Mouse (Mus musculus) myocyte (in vitro differentiated cells): ENCODE data around the gene Lin9. TPM values are rescaled to one million over a fixed set of nuclear protein-coding genes. Genes with fewer than 3 reads are reported as not detected.
A peak's percentile ranks its signal among the peaks of the same experiment; 100 is the strongest.

ENCODE experiments used
- H3K27me3 ChIP-seq: one replicate; pipeline ENCODE4 v1.6.1; 2011; ENCODE audit not compliant: control insufficient read depth, insufficient read depth, insufficient read length
- H3K36me3 ChIP-seq: one replicate; pipeline ENCODE4 v1.6.1; 2011; ENCODE audit not compliant: control insufficient read depth, insufficient read depth
- H3K4me2 ChIP-seq: one replicate; pipeline ENCODE4 v1.6.1; 2011; ENCODE audit warnings: low read depth, control low read depth
- H3K4me3 ChIP-seq: one replicate; pipeline ENCODE4 v1.5.1; 2011; ENCODE audit warnings: mild to moderate bottlenecking, control low read depth, moderate library complexity
- H3K79me2 ChIP-seq: one replicate; pipeline ENCODE4 v1.6.1; 2011; ENCODE audit not compliant: control insufficient read depth, insufficient read depth
- H3ac ChIP-seq: one replicate; pipeline ENCODE4 v1.6.1; 2011; ENCODE audit not compliant: control insufficient read depth, insufficient read length
- CEBPB ChIP-seq: IDR thresholded peaks from 2 replicates; pipeline ENCODE4 v1.6.1; 2011; ENCODE audit warnings: mild to moderate bottlenecking, moderate library complexity; ENCODE audit not compliant: poor library complexity, insufficient read depth, severe bottlenecking
- E2F4 ChIP-seq: IDR thresholded peaks from one replicate; pipeline ENCODE4 v1.6.1; 2011; ENCODE audit warnings: mild to moderate bottlenecking, control low read depth, moderate library complexity; ENCODE audit not compliant: insufficient read depth
- MAX ChIP-seq: IDR thresholded peaks from one replicate; pipeline ENCODE4 v1.6.1; 2011; ENCODE audit warnings: low read depth, mild to moderate bottlenecking, control low read depth
- MYOD1 ChIP-seq, 3 experiments: IDR thresholded peaks; one replicate each; pipeline ENCODE4 v1.6.1; 2011; ENCODE audit warnings: control low read depth in 2 of 3, low read depth in 2 of 3, mild to moderate bottlenecking in 2 of 3, moderate library complexity in 1 of 3; ENCODE audit not compliant: insufficient read length in 2 of 3, control insufficient read depth in 1 of 3
- MYOG ChIP-seq, 3 experiments: IDR thresholded peaks; one replicate each; pipeline ENCODE4 v1.6.1; 2011; ENCODE audit warnings: control low read depth in 2 of 3, low read depth in 2 of 3, mild to moderate bottlenecking in 2 of 3; ENCODE audit not compliant: insufficient read length in 2 of 3, control insufficient read depth in 1 of 3, insufficient read depth in 1 of 3
- POLR2A ChIP-seq: IDR thresholded peaks from one replicate; pipeline ENCODE4 v1.6.1; 2011; ENCODE audit warnings: low read depth, mild to moderate bottlenecking, control low read depth, moderate library complexity; ENCODE audit not compliant: insufficient read length
- POLR2AphosphoS2 ChIP-seq: IDR thresholded peaks from one replicate; pipeline ENCODE4 v1.6.1; 2011; ENCODE audit warnings: low read depth, control low read depth; ENCODE audit not compliant: insufficient read length
- REST ChIP-seq: IDR thresholded peaks from one replicate; pipeline ENCODE4 v1.6.1; 2011; ENCODE audit warnings: mild to moderate bottlenecking, control low read depth, moderate library complexity; ENCODE audit not compliant: insufficient read depth, insufficient read length
- SRF ChIP-seq: IDR thresholded peaks from one replicate; pipeline ENCODE4 v1.6.1; 2011; ENCODE audit warnings: low read depth; ENCODE audit not compliant: control insufficient read depth, insufficient read length
- TCF12 ChIP-seq: IDR thresholded peaks from one replicate; pipeline ENCODE4 v1.6.1; 2011; ENCODE audit warnings: mild to moderate bottlenecking, control low read depth; ENCODE audit not compliant: poor library complexity, insufficient read depth, severe bottlenecking
- TCF3 ChIP-seq: IDR thresholded peaks from one replicate; pipeline ENCODE4 v1.6.1; 2011; ENCODE audit warnings: low read depth, control low read depth; ENCODE audit not compliant: insufficient read length
- USF1 ChIP-seq: IDR thresholded peaks from one replicate; pipeline ENCODE4 v1.6.1; 2011; ENCODE audit warnings: low read depth, mild to moderate bottlenecking, control low read depth, moderate library complexity
- polyA plus RNA-seq: library from polyadenylated mRNA; unstranded; fragments of >200 nt; fragmentation: generic; extraction: Trizol; gene quantifications from one replicate; pipeline ENCODE4 v1.2.1, GENCODE M21; 2012; ENCODE audit warnings: missing spikeins

Lin9 gene
- polyA plus RNA-seq, 1 experiment, result 1.9 TPM

GRCm38 (mm10) chr1:180641518-180642227 is 723 bp downstream of the Lin9 start:
- Histone ChIP-seq H3K4me3 (peak overlapping the region; percentile 45), H3K36me3 (no peaks in the 10 kb centered on the region), H3K79me2 (peaks cover 49% of the 10 kb centered on the region), H3ac (peak overlapping the region; percentile 50), H3K4me2 (peak overlapping the region; percentile 91), H3K27me3 (no peaks in the 10 kb centered on the region)
- TF ChIP-seq E2F4 (no peak), TCF3 (no peak), TCF12 (no peak), POLR2A (no peak), CEBPB (no peak), REST (no peak), SRF (no peak)

- Histone ChIP-seq H3K27me3 (no peaks in the 10 kb centered on the region), H3K36me3 (no peaks in the 10 kb centered on the region), H3K4me3 (peak overlapping the region; percentile 45), H3ac (peak overlapping the region; percentile 50), H3K4me2 (peak overlapping the region; percentile 91), H3K79me2 (peaks cover 52% of the 10 kb centered on the region)
- TF ChIP-seq USF1 (no peak), POLR2A (no peak), MYOD1 (IDR thresholded peaks at IDR 0.05; ENCODE audit: control insufficient read depth in 1 of 3, insufficient read length in 2 of 3, low read depth in 2 of 3) (no peak), CEBPB (no peak), POLR2AphosphoS2 (no peak), TCF3 (no peak), REST (no peak), TCF12 (no peak), E2F4 (no peak), MYOG (IDR thresholded peaks at IDR 0.05; ENCODE audit: control insufficient read depth in 1 of 3, insufficient read depth in 1 of 3, insufficient read length in 2 of 3, low read depth in 2 of 3) (no peak)
Observed at GRCm38 (mm10) chr1:180642228-180642564, 1.2 kb downstream of the Lin9 start.

GRCm38 (mm10) chr1:180691284-180691683 is 50.3 kb downstream of the Lin9 start:
- no peak overlapping the region for H3K4me3 ChIP-seq
- H3K36me3 ChIP-seq, result peaks cover 5% of the 10 kb centered on the region

GRCm38 (mm10) chr1:180696626-180697352 is 55.8 kb downstream of the Lin9 start, which contains the start of gene Mixl1:
Gene Mixl1, minus strand, starts transcription at chr1:180697034.
- no peak within 1 kb of the TSS for H3K4me2 ChIP-seq
- no peak within 1 kb of the TSS for H3ac ChIP-seq
- no peaks in the 10 kb centered on the region for H3K36me3 ChIP-seq
- peaks cover 34% of the 10 kb centered on the region for H3K27me3 ChIP-seq
- peak in 1 of 3 experiments; percentile 9 for TF ChIP-seq MYOG (IDR thresholded peaks at IDR 0.05; ENCODE audit: control insufficient read depth in 1 of 3, insufficient read depth in 1 of 3, insufficient read length in 2 of 3, low read depth in 2 of 3)
- TF ChIP-seq USF1, result no peak
- no peak for TF ChIP-seq MYOD1 (IDR thresholded peaks at IDR 0.05; ENCODE audit: control insufficient read depth in 1 of 3, insufficient read length in 2 of 3, low read depth in 2 of 3)
- H3K79me2 ChIP-seq, result no peaks in the 10 kb centered on the region
- H3K4me3 ChIP-seq, result no peak within 1 kb of the TSS

More at GRCm38 (mm10) chr1:180691284-180691683, 50.3 kb downstream of the Lin9 start:
- Histone ChIP-seq H3K27me3 (peaks cover 7% of the 10 kb centered on the region), H3ac (no peak overlapping the region), H3K79me2 (no peaks in the 10 kb centered on the region), H3K4me2 (no peak overlapping the region)
- TF ChIP-seq CEBPB (no peak), USF1 (no peak), MYOD1 (IDR thresholded peaks at IDR 0.05; ENCODE audit: control insufficient read depth in 1 of 3, insufficient read length in 2 of 3, low read depth in 2 of 3) (no peak), SRF (no peak), MAX (no peak)

- no peak overlapping the region for H3ac ChIP-seq
- H3K36me3 ChIP-seq, result no peaks in the 10 kb centered on the region
- no peaks in the 10 kb centered on the region for H3K79me2 ChIP-seq
- TF ChIP-seq REST (no peak), TCF12 (no peak), USF1 (no peak), CEBPB (no peak), POLR2AphosphoS2 (no peak), TCF3 (no peak), SRF (no peak), POLR2A (no peak), E2F4 (no peak), MAX (no peak), MYOG (IDR thresholded peaks at IDR 0.05; ENCODE audit: control insufficient read depth in 1 of 3, insufficient read depth in 1 of 3, insufficient read length in 2 of 3, low read depth in 2 of 3) (no peak), MYOD1 (IDR thresholded peaks at IDR 0.05; ENCODE audit: control insufficient read depth in 1 of 3, insufficient read length in 2 of 3, low read depth in 2 of 3) (no peak)
- H3K27me3 ChIP-seq, result peaks cover 34% of the 10 kb centered on the region
- H3K4me2 ChIP-seq, result no peak overlapping the region
- no peak overlapping the region for H3K4me3 ChIP-seq
Observed at GRCm38 (mm10) chr1:180698063-180698462, 57.1 kb downstream of the Lin9 start.
